9 mouse cellular contexts compared by ENCODE assay signal in the genomic region with DNA sequence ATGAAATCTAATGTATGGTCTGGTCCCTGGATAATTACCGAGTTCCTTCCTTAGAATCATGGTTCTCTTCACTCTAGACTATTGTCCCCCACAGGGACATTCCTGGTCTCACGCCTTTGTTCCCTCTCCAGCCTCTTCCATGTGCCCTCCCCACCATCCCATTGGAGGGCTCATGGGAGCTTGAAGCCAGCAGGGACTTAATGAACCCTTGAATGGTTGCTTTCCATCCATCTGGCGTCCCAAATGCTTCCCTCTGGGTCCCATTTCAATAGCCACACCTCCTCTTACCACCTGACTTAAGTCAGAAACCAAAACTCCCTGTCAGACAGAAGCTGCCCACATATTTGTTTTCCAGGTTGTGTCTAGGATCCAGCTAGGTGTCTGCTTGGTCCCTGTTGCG. TPM values are rescaled to one million over a fixed set of nuclear protein-coding genes. Genes with fewer than 3 reads are reported as not detected.
DNase-seq lines count a peak whose midpoint lies in the region; ATAC-seq and TF ChIP-seq lines count a peak whose summit lies in the region.
"Had no signal": no experiment of that assay in that cellular context is flagged by ENCODE, and none has a peak within 500 bp of the region (broad histone marks: within the 10 kb centered on the region; RNA-seq: fewer than 3 reads in every experiment).

No protein-coding gene starts in this region.

- H3K4me2 ChIP-seq in intestine, embryonic 15.5 days (replicated peaks): no peak overlapping the region
- no peak overlapping the region for H3K4me2 ChIP-seq in intestine, postnatal 0 days (replicated peaks; ENCODE audit: low read depth)
- H3K4me2 ChIP-seq in CH12.LX (ENCODE audit: insufficient read depth, low read depth, poor library complexity, severe bottlenecking): no peak overlapping the region
- peak overlapping the region; percentile 25; the same call in 1 of the 2 replicates for H3K4me2 ChIP-seq in liver, embryonic 14.5 days (ENCODE audit: low read depth)
- H3K4me2 ChIP-seq: limb, embryonic 13.5 days had no signal

- DNase-seq in CH12.LX (ENCODE audit: extremely low read depth): no peak
- DNase-seq in brain, embryonic 14.5 days (ENCODE audit: low read depth): peak; percentile 43
- DNase-seq in liver, embryonic 14.5 days (ENCODE audit: low read depth in 3 of 3, low spot score in 3 of 3): no peak

- no peak overlapping the region for H3K9ac ChIP-seq in intestine, embryonic 15.5 days
- no peak overlapping the region for H3K9ac ChIP-seq in intestine, postnatal 0 days (ENCODE audit: low read depth, low read length)
- no peak overlapping the region for H3K9ac ChIP-seq in CH12.LX (ENCODE audit: insufficient read depth, low read depth)
- H3K9ac ChIP-seq in liver, embryonic 14.5 days (replicated peaks): no peak overlapping the region
- H3K9ac ChIP-seq: limb, embryonic 13.5 days had no signal

- 0 out of 2 replicates have a peak, but pooled peaks have one; percentile 18 for ATAC-seq in intestine, embryonic 15.5 days
- no peak for ATAC-seq in intestine, postnatal 0 days
- no peak for ATAC-seq in liver, embryonic 14.5 days (ENCODE audit: insufficient read depth)
- no peak for ATAC-seq in inflammation-experienced regulatory T-cells, adult 6 months
- no peak for ATAC-seq in activated CD4-positive, CD25-positive, alpha-beta regulatory T cell, adult 4 months
- ATAC-seq in monocyte, adult 5-6 weeks (replicated peaks; ENCODE audit: insufficient number of reproducible peaks, low FRiP score, low TSS enrichment, poor library complexity, severe bottlenecking): no peak

- 49% methylated on average over 4 of the region's 4 CpGs for WGBS in intestine, embryonic 15.5 days
- WGBS in intestine, postnatal 0 days: 52% methylated on average over 4 of the region's 4 CpGs
- 46% methylated on average over 4 of the region's 4 CpGs for WGBS in liver, embryonic 14.5 days (ENCODE audit: insufficient replicate concordance)

- no peak overlapping the region for H3K4me3 ChIP-seq in intestine, embryonic 15.5 days (replicated peaks)
- H3K4me3 ChIP-seq in intestine, postnatal 0 days (ENCODE audit: low read depth, low read length): no peak overlapping the region
- H3K4me3 ChIP-seq in CH12.LX (replicated peaks in 1 of 3; ENCODE audit: low read depth in 2 of 3, low read length in 2 of 3, poor library complexity in 1 of 3): no peak overlapping the region
- H3K4me3 ChIP-seq in liver, embryonic 14.5 days (ENCODE audit: insufficient read depth in 1 of 2, low read depth in 2 of 2, low read length in 2 of 2): no peak overlapping the region
- H3K4me3 ChIP-seq: limb, embryonic 13.5 days had no signal

- no peak for TF ChIP-seq POLR2A in CH12.LX (IDR thresholded peaks at IDR 0.05; ENCODE audit: low read depth, low read length)
- no peak for TF ChIP-seq POLR2A in brain, embryonic 14.5 days (IDR thresholded peaks at IDR 0.05; ENCODE audit: borderline replicate concordance, extremely low read depth, insufficient read depth, insufficient read length, poor library complexity, severe bottlenecking)

- no peaks in the 10 kb centered on the region for H3K9me3 ChIP-seq in intestine, embryonic 15.5 days
- no peaks in the 10 kb centered on the region for H3K9me3 ChIP-seq in intestine, postnatal 0 days (ENCODE audit: control insufficient read depth)
- no peaks in the 10 kb centered on the region for H3K9me3 ChIP-seq in CH12.LX (replicated peaks; ENCODE audit: low read length)
- H3K9me3 ChIP-seq in liver, embryonic 14.5 days (ENCODE audit: control insufficient read depth, low read length): no peaks in the 10 kb centered on the region
- H3K9me3 ChIP-seq: limb, embryonic 13.5 days had no signal

- no peaks in the 10 kb centered on the region for H3K27me3 ChIP-seq in intestine, embryonic 15.5 days (replicated peaks)
- no peaks in the 10 kb centered on the region for H3K27me3 ChIP-seq in intestine, postnatal 0 days (replicated peaks; ENCODE audit: control insufficient read depth, insufficient read depth, low read length)
- H3K27me3 ChIP-seq in CH12.LX (replicated peaks): no peaks in the 10 kb centered on the region
- H3K27me3 ChIP-seq in liver, embryonic 14.5 days (ENCODE audit: control insufficient read depth, insufficient read depth, low read length): no peaks in the 10 kb centered on the region
- H3K27me3 ChIP-seq: limb, embryonic 13.5 days had no signal

- H3K79me2 ChIP-seq in CH12.LX (replicated peaks; ENCODE audit: control insufficient read depth, extremely low read depth, insufficient read depth, poor library complexity, severe bottlenecking): peaks cover 53% of the 10 kb centered on the region

- dilution Hi-C loops in CH12.LX (cut with MboI; ENCODE audit: extremely low pct_ligation_motif_present, extremely low pct_unique_long_range_greater_than_20kb, low sequenced_read_pairs): no loop called here

- in situ Hi-C loops in CH12.LX (cut with MboI; ENCODE audit: low pct_ligation_motif_present, low pct_unique_long_range_greater_than_20kb, low sequenced_read_pairs): loop anchor here (5.0 kb wide), 2 partner anchors 72 to 112 kb away; a partner anchor contains a TSS

- no peaks in the 10 kb centered on the region; the same call in 1 of the 2 replicates for H3K36me3 ChIP-seq in intestine, embryonic 15.5 days
- H3K36me3 ChIP-seq in intestine, postnatal 0 days (ENCODE audit: control insufficient read depth, insufficient read depth): peaks cover 30% of the 10 kb centered on the region
- peaks cover 45 to 93% of the 10 kb centered on the region in 2 experiments for H3K36me3 ChIP-seq in CH12.LX (replicated peaks in 1 of 2; ENCODE audit: control insufficient read depth in 1 of 2, insufficient read depth in 1 of 2, low read length in 1 of 2)
- peaks cover 2% of the 10 kb centered on the region; the same call in 1 of the 2 replicates for H3K36me3 ChIP-seq in liver, embryonic 14.5 days (replicated peaks; ENCODE audit: control insufficient read depth, insufficient read depth, low read depth)

- H3K4me1 ChIP-seq in intestine, embryonic 15.5 days (replicated peaks): peaks cover 21% of the 10 kb centered on the region
- H3K4me1 ChIP-seq in intestine, postnatal 0 days (replicated peaks; ENCODE audit: control insufficient read depth, insufficient read depth, low read length): peaks cover 3% of the 10 kb centered on the region; the same call in 1 of the 2 replicates
- peaks cover 33 to 58% of the 10 kb centered on the region in 2 experiments for H3K4me1 ChIP-seq in CH12.LX (ENCODE audit: control insufficient read depth in 1 of 2, insufficient read depth in 2 of 2)
- H3K4me1 ChIP-seq in liver, embryonic 14.5 days (replicated peaks; ENCODE audit: control insufficient read depth in 2 of 2, insufficient read depth in 2 of 2, low read length in 1 of 2): peaks cover 4 to 7% of the 10 kb centered on the region in 2 experiments

- no peak for TF ChIP-seq CTCF in intestine, postnatal 0 days (IDR thresholded peaks at IDR 0.05; ENCODE audit: low read depth)
- TF ChIP-seq CTCF in CH12.LX (conservative IDR thresholded peaks at IDR 0.05 in 1 of 2, IDR thresholded peaks at IDR 0.05 in 1 of 2; ENCODE audit: low read depth in 2 of 2, low read length in 2 of 2): no peak; a peak in 1 of 4 replicates
- TF ChIP-seq CTCF in brain, embryonic 14.5 days (IDR thresholded peaks at IDR 0.05; ENCODE audit: borderline replicate concordance, extremely low read depth, insufficient read depth, insufficient read length): no peak
- TF ChIP-seq CTCF in liver, embryonic 14.5 days (IDR thresholded peaks at IDR 0.05; ENCODE audit: low read depth): no peak

- TF ChIP-seq EP300 in CH12.LX (IDR thresholded peaks at IDR 0.05; ENCODE audit: low read length): no peak
- TF ChIP-seq EP300 in liver, embryonic 14.5 days (IDR thresholded peaks at IDR 0.05; ENCODE audit: low read depth): no peak

- H3K27ac ChIP-seq in intestine, embryonic 15.5 days: no peak overlapping the region
- H3K27ac ChIP-seq in intestine, postnatal 0 days (ENCODE audit: low read depth, low read length): no peak overlapping the region
- no peak overlapping the region for H3K27ac ChIP-seq in CH12.LX (ENCODE audit: insufficient read depth, low read depth)
- no peak overlapping the region for H3K27ac ChIP-seq in liver, embryonic 14.5 days
- H3K27ac ChIP-seq: limb, embryonic 13.5 days had no signal

- no peak for TF ChIP-seq RAD21 in CH12.LX (IDR thresholded peaks at IDR 0.05; ENCODE audit: low read depth, low read length)

TF ChIP-seq in CH12.LX, 34 proteins besides CTCF, POLR2A, EP300 and RAD21:
- TF ChIP-seq IRF4 (IDR thresholded peaks at IDR 0.05; ENCODE audit: low read depth, low read length) (0 out of 2 replicates have a peak, but pooled peaks have one; percentile 6), JUND (conservative IDR thresholded peaks at IDR 0.05; ENCODE audit: low read depth, low read length) (no peak), MXI1 (IDR thresholded peaks at IDR 0.05; ENCODE audit: low read depth, low read length) (no peak), MEF2A (IDR thresholded peaks at IDR 0.05; ENCODE audit: borderline replicate concordance, low read depth, low read length) (no peak), POLR2AphosphoS2 (IDR thresholded peaks at IDR 0.05; ENCODE audit: low read depth, low read length) (no peak)

RNA-seq across cellular contexts. Expression of a gene that starts 30.4 kb away (rescaled TPM):
- 6.6 and 7.1 TPM in 2 replicates for polyA plus RNA-seq in intestine, embryonic 15.5 days (2015; fragmentation: Nextera tagmentation; extraction: Ambion mirVana)
- polyA plus RNA-seq in intestine, postnatal 0 days (2015; fragmentation: Nextera tagmentation; extraction: Ambion mirVana): 78.2 and 81.3 TPM in 2 replicates
- 18.0 and 23.4 TPM in 2 replicates for total RNA-seq in CH12.LX (2012; rRNA removed)
- total RNA-seq in CH12.LX (2014; rRNA removed): 21.8 and 24.0 TPM in 2 replicates
- 19.9 and 21.1 TPM in 2 replicates for polyA plus RNA-seq in CH12.LX (2012; ENCODE audit: insufficient read length, low read depth)
- 3.1 and 3.7 TPM in 2 replicates for polyA plus RNA-seq in brain, embryonic 14.5 days (2012; rRNA removed)
- 1.7 and 2.9 TPM in 2 replicates for polyA plus RNA-seq in liver, embryonic 14.5 days (2012; rRNA removed)
- 3.8 and 4.1 TPM in 2 replicates for polyA plus RNA-seq in liver, embryonic 14.5 days (2014; fragmentation: Nextera tagmentation; extraction: Ambion mirVana)
- polyA plus RNA-seq in inflammation-experienced regulatory T-cells, adult 6 months (2017; shearing (Covaris generic)): 1 to 10 TPM; 4.4 to 8.2 (median 7.4) TPM
- polyA plus RNA-seq in activated CD4-positive, CD25-positive, alpha-beta regulatory T cell, adult 4 months (2017; shearing (Covaris generic)): 10 to 100 TPM in 1 of 2 experiments, 1 to 10 TPM in 1; 8.1 to 10.8 TPM
- 2.3 to 4.2 TPM (median 3.8 TPM) in 3 replicates for total RNA-seq in monocyte, adult 5-6 weeks (2017)
